Mouse (Mus musculus): ENCODE data around the gene H2-T23. TPM values are rescaled to one million over a fixed set of nuclear protein-coding genes. Genes with fewer than 3 reads are reported as not detected.
"Not testable (repeated sequence)": the region's sequence is repeated elsewhere in the genome, so short reads cannot be mapped to it uniquely, and the experiment has no call there.

The H2-T23 gene
- polyA plus RNA-seq, 1 experiment, result 5.4 TPM

DNA sequence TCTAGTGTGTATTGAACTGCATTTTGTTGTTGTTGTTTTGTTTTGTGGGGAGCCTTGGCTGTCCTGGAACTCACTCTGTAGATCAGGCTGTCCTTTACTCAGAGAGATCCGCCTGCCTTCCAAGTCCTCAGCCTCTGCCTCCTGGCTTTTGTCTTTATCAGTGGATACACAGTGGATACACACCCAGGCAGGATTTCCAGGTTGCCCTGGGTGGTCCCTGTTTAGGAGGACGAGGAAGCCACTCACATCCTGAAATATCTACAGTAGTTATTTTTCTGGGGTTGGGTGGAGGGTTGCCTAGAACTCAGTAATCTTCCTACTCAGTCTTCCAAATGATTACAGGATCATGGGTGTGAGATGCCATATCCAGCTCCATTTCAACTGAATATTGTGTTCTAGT, 13.7 kb downstream of the H2-T23 start:
- no peak for DNase-seq (ENCODE audit: low read depth)
- no peak for TF ChIP-seq POLR2A (IDR thresholded peaks at IDR 0.05; ENCODE audit: borderline replicate concordance, extremely low read depth, insufficient read depth, insufficient read length, poor library complexity, severe bottlenecking)
- TF ChIP-seq CTCF (IDR thresholded peaks at IDR 0.05; ENCODE audit: borderline replicate concordance, extremely low read depth, insufficient read depth, insufficient read length), result no peak

- no peak for TF ChIP-seq POLR2A (IDR thresholded peaks at IDR 0.05; ENCODE audit: borderline replicate concordance, extremely low read depth, insufficient read depth, insufficient read length, poor library complexity, severe bottlenecking)
- TF ChIP-seq CTCF (IDR thresholded peaks at IDR 0.05; ENCODE audit: borderline replicate concordance, extremely low read depth, insufficient read depth, insufficient read length), result no peak
- no peak for DNase-seq (ENCODE audit: low read depth)
Observed at GRCm38 (mm10) chr17:36017046-36017445, 15.6 kb downstream of the H2-T23 start.

- DNase-seq (ENCODE audit: low read depth), result no peak
- TF ChIP-seq POLR2A (IDR thresholded peaks at IDR 0.05; ENCODE audit: borderline replicate concordance, extremely low read depth, insufficient read depth, insufficient read length, poor library complexity, severe bottlenecking) (no peak), CTCF (IDR thresholded peaks at IDR 0.05; ENCODE audit: borderline replicate concordance, extremely low read depth, insufficient read depth, insufficient read length) (no peak)
Observed at GRCm38 (mm10) chr17:36014977-36015376, 17.7 kb downstream of the H2-T23 start.

GRCm38 (mm10) chr17:36004409-36004808, 28.2 kb downstream of the H2-T23 start:
- not testable (repeated sequence) for DNase-seq (ENCODE audit: low read depth)

DNA sequence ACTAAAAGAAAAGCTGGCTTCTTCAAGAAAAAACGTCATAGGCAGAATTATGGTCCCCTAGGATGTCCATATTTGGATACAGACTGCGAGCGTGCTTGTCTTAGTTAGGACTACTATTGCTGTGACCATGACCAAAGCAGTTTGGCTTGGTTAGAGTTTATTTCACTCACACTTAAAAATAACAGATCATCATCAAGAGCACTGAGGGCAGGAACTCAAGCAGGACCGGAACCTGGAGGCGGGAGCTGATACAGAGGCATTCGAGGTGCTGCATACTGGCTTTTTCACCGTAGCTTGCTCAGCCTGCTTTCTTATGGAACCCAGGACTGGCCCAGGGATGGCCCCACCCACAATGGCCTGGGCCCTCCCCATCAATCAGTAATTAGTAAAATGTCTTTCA, 29.3 kb downstream of the H2-T23 start:
- DNase-seq (ENCODE audit: low read depth), result no peak

GRCm38 (mm10) chr17:36001966-36002365, 30.7 kb downstream of the H2-T23 start:
- TF ChIP-seq POLR2A (IDR thresholded peaks at IDR 0.05; ENCODE audit: borderline replicate concordance, extremely low read depth, insufficient read depth, insufficient read length, poor library complexity, severe bottlenecking), result no peak
- no peak for TF ChIP-seq CTCF (IDR thresholded peaks at IDR 0.05; ENCODE audit: borderline replicate concordance, extremely low read depth, insufficient read depth, insufficient read length)
- no peak for DNase-seq (ENCODE audit: low read depth)

More for the DNA sequence above, 29.3 kb downstream of the H2-T23 start:
- TF ChIP-seq POLR2A (IDR thresholded peaks at IDR 0.05; ENCODE audit: borderline replicate concordance, extremely low read depth, insufficient read depth, insufficient read length, poor library complexity, severe bottlenecking), result no peak
- TF ChIP-seq CTCF (IDR thresholded peaks at IDR 0.05; ENCODE audit: borderline replicate concordance, extremely low read depth, insufficient read depth, insufficient read length), result no peak

DNA sequence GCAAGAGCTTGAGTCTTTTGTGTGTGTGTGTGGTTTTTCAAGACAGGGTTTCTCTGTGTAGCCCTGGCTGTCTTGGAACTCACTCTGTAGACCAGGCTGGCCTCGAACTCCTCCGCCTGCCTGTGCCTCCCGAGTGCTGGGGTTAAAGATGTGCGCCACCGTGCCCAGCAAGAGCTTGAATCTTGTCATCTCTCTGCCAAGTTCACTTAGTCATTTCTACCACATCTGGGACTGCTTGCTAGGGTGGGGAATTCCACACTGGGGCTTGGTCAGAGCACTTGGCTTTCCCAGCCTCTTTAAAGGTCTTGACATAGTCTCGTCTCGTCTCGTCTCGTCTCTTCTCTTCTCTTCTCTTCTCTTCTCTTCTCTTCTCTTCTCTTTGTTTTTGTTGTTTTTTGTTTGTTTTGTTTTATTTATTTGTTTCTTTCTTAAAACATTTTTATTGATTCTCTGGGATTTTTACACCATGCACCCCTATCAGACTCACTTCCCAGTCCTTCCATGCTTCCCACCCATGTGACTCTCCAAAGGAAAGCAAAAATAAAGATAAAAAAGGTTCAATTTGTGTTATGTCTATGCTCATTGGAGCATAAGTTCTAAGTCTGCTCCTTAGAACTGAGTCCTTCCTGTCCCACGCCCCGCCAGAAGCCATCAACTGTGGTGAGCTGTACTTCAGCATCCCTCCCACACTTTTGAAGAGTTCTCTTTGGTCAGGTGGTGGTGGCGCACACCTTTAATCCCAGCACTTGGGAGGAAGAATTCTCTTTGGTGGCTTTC, 31.3 kb downstream of the H2-T23 start:
- no peak for TF ChIP-seq CTCF (IDR thresholded peaks at IDR 0.05; ENCODE audit: borderline replicate concordance, extremely low read depth, insufficient read depth, insufficient read length)
- no peak for TF ChIP-seq POLR2A (IDR thresholded peaks at IDR 0.05; ENCODE audit: borderline replicate concordance, extremely low read depth, insufficient read depth, insufficient read length, poor library complexity, severe bottlenecking)
- no peak for DNase-seq (ENCODE audit: low read depth)

- TF ChIP-seq POLR2A (IDR thresholded peaks at IDR 0.05; ENCODE audit: borderline replicate concordance, extremely low read depth, insufficient read depth, insufficient read length, poor library complexity, severe bottlenecking) (no peak), CTCF (IDR thresholded peaks at IDR 0.05; ENCODE audit: borderline replicate concordance, extremely low read depth, insufficient read depth, insufficient read length) (no peak)
- DNase-seq (ENCODE audit: low read depth), result no peak
Observed at GRCm38 (mm10) chr17:36000349-36000748, 32.3 kb downstream of the H2-T23 start.

DNA sequence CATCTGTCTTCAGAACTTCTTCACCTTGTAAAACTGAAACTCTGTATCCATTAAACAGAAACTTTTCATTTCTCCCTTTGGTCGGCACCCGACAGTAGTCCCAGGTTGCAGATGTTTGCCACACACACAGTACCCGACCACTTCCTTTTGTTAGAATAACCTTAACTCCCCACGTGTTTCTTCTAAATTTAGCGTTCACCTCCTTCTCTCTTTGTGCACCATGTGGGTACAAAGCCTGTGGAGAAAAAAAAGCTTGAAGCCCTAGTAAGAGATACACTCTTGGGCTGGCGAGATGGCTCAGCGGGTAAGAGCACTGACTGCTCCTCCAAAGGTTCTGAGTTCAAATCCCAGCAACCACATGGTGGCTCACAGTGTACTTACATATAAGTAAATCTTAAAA, 33.3 kb downstream of the H2-T23 start:
- TF ChIP-seq POLR2A (IDR thresholded peaks at IDR 0.05; ENCODE audit: borderline replicate concordance, extremely low read depth, insufficient read depth, insufficient read length, poor library complexity, severe bottlenecking) (no peak), CTCF (IDR thresholded peaks at IDR 0.05; ENCODE audit: borderline replicate concordance, extremely low read depth, insufficient read depth, insufficient read length) (no peak)
- DNase-seq (ENCODE audit: low read depth), result no peak

GRCm38 (mm10) chr17:35998545-35999305, 33.9 kb downstream of the H2-T23 start:
- no peak for DNase-seq (ENCODE audit: low read depth)
- TF ChIP-seq CTCF (IDR thresholded peaks at IDR 0.05; ENCODE audit: borderline replicate concordance, extremely low read depth, insufficient read depth, insufficient read length) (no peak), POLR2A (IDR thresholded peaks at IDR 0.05; ENCODE audit: borderline replicate concordance, extremely low read depth, insufficient read depth, insufficient read length, poor library complexity, severe bottlenecking) (no peak)

DNA sequence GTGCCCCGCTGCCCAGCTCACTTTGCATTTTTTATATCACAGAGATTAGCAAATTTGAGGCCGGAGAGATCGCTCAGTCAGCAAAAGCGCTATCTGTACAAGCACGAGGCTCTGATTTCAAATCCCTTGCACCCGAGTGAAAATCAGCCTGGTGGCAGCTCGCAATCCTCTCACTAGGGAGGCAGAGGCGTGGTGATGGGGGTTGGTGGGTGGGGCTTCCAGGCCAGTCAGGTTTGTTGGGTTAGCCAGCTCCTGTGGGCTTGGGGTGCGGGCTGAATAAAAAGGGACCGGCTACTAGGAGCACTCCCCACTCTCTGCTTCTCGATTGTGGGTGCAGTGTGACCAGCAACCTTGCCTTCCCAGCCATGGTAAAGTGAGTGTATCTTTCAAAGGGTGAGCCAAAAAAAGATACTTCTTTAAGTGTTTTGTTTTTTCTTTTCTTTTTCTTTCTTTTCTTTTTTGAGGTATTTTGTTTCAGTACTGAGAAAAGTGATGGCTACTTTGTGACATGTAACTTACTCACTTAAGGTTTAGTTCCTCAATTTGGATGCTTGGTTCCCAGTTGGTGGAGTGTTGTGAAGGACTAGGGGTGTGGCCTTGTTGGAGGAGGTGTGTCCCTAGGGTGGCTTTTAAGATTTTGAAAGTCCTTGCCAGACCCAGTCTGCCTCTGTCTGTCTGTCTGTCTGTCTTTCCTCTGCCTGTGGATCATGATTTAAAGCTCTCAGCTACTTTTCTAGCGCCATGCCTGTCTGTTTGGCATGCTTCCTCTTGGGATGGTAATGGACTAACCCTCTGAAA, 34.7 kb downstream of the H2-T23 start:
- TF ChIP-seq POLR2A (IDR thresholded peaks at IDR 0.05; ENCODE audit: borderline replicate concordance, extremely low read depth, insufficient read depth, insufficient read length, poor library complexity, severe bottlenecking) (no peak), CTCF (IDR thresholded peaks at IDR 0.05; ENCODE audit: borderline replicate concordance, extremely low read depth, insufficient read depth, insufficient read length) (no peak)
- DNase-seq (ENCODE audit: low read depth), result no peak
